Mouse (Mus musculus) bone marrow, adult 2 months (tissue): ENCODE results near the gene Sh3bp5l.

Experiments
- CTCF ChIP-seq: fragments of 200-500 bp; IDR thresholded peaks from 2 replicates; pipeline ENCODE4 v1.5.1; 2011; ENCODE audit warnings: low read length, control low read depth; ENCODE audit not compliant: control insufficient read depth, insufficient read depth
- POLR2A ChIP-seq: fragments of 200-500 bp; IDR thresholded peaks from 2 replicates; pipeline ENCODE4 v1.6.1; 2011; ENCODE audit warnings: low read depth, mild to moderate bottlenecking, control low read depth, low read length, borderline replicate concordance; ENCODE audit not compliant: control insufficient read depth

DNA sequence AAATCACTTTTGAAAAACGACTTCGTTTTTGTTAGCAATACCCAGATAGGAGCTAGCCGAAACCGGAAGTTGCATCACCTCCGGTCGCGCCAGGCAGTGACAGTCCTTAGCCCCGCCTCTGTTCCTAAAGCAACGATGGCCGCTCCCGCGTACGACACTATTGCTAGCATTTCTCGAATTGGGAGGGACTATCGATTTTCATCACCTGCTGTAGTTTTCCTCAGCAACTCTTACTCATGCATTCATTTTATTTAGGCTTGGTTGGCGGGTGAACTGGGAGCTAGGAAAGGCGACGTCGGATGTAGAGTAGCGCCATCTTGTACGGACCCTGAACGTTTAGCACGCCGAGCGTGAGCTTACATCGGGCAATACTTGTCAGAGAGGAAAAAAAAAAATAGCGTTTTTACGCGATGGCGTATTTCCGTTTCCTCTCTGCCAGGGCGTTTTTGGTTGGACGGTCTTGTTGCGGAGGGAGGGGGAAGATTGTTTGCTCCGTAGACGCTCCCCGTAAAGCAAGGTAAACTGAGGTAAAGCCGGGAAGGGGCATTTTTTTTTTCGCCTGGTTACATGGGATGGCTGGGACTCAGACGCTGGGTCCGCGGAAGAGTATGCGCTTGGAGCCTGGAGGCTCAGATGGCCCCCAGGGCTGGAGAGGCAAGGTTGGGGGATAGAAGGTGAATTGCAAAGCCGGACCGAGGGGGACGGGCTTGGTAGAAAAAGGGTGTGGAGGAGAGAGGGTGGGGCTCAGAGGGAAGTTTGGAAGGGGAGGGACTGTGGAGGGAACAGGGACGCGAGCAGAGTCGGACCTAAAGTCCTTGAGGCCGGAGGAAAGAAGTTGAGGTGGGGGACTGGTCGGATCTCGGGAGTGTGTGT lies at the start of gene Sh3bp5l, which contains the start of gene Zfp672:
- TF ChIP-seq POLR2A, result no peak
- no peak for TF ChIP-seq CTCF
